ENCODE assay signal across 20 mouse cellular contexts in genomic region chr17:70917183-70917935, GRCm38 (mm10).
DNase-seq lines count a peak whose midpoint lies in the region; ATAC-seq and TF ChIP-seq lines count a peak whose summit lies in the region.
"Had no signal": no experiment of that assay in that cellular context is flagged by ENCODE, and none has a peak within 500 bp of the region (broad histone marks: within the 10 kb centered on the region; RNA-seq: fewer than 3 reads in every experiment).

No protein-coding gene starts in this region.

- DNase-seq in intestine, embryonic 14.5 days (ENCODE audit: low spot score): no peak
- peak; percentile 68 for DNase-seq in ZHBTc4 (ENCODE audit: low read depth, low spot score)
- DNase-seq in gastrocnemius, adult 2 months: no peak
- no peak for DNase-seq in spleen, postnatal 36 days (ENCODE audit: low spot score in 2 of 2)
- DNase-seq in limb, embryonic 10.5 days (ENCODE audit: low spot score): no peak
- DNase-seq: cerebellum, postnatal 10 days; kidney, postnatal 10 days; lung, postnatal 14 days; thymus, adult 2 months had no signal

- no peaks in the 10 kb centered on the region for H3K36me3 ChIP-seq in intestine, embryonic 14.5 days (ENCODE audit: control insufficient read depth, insufficient read depth, low read length)
- no peaks in the 10 kb centered on the region for H3K36me3 ChIP-seq in intestine, embryonic 15.5 days
- H3K36me3 ChIP-seq in neural tube, embryonic 13.5 days: no peaks in the 10 kb centered on the region
- H3K36me3 ChIP-seq in limb, embryonic 10.5 days: no peaks in the 10 kb centered on the region
- H3K36me3 ChIP-seq: embryonic facial prominence, embryonic 15.5 days; forebrain, embryonic 12.5 days; heart, embryonic 15.5 days; limb, embryonic 13.5 days; liver, embryonic 15.5 days; midbrain, embryonic 10.5 days had no signal

- peak overlapping the region; percentile 28; the same call in 1 of the 2 replicates for H3K4me2 ChIP-seq in intestine, embryonic 14.5 days (ENCODE audit: low read length)
- no peak overlapping the region for H3K4me2 ChIP-seq in intestine, embryonic 15.5 days (replicated peaks)
- peak overlapping the region; percentile 16; the same call in 1 of the 2 replicates for H3K4me2 ChIP-seq in neural tube, embryonic 13.5 days
- H3K4me2 ChIP-seq: embryonic facial prominence, embryonic 15.5 days; forebrain, embryonic 12.5 days; heart, embryonic 15.5 days; limb, embryonic 13.5 days; liver, embryonic 15.5 days had no signal

- no peak overlapping the region for H3K4me3 ChIP-seq in intestine, embryonic 14.5 days (ENCODE audit: low read depth, low read length)
- no peak overlapping the region for H3K4me3 ChIP-seq in intestine, embryonic 15.5 days (replicated peaks)
- H3K4me3 ChIP-seq in embryonic fibroblast, embryonic 13.5 days (ENCODE audit: insufficient read depth, low read length): no peak overlapping the region
- H3K4me3 ChIP-seq in neural tube, embryonic 13.5 days: no peak overlapping the region
- H3K4me3 ChIP-seq in gastrocnemius, adult 2 months: no peak overlapping the region
- H3K4me3 ChIP-seq in limb, embryonic 10.5 days: no peak overlapping the region
- H3K4me3 ChIP-seq: embryonic facial prominence, embryonic 15.5 days; forebrain, embryonic 12.5 days; heart, embryonic 15.5 days; limb, embryonic 13.5 days; liver, embryonic 15.5 days; midbrain, embryonic 10.5 days; myocyte had no signal

- H3K4me1 ChIP-seq in intestine, embryonic 14.5 days (replicated peaks; ENCODE audit: control insufficient read depth, insufficient read depth, low read length): no peaks in the 10 kb centered on the region
- H3K4me1 ChIP-seq in intestine, embryonic 15.5 days (replicated peaks): no peaks in the 10 kb centered on the region
- H3K4me1 ChIP-seq in embryonic fibroblast, embryonic 13.5 days (ENCODE audit: control insufficient read depth, insufficient read depth, low read length): peaks cover 27% of the 10 kb centered on the region
- H3K4me1 ChIP-seq in neural tube, embryonic 13.5 days (replicated peaks): peaks cover 26% of the 10 kb centered on the region
- no peaks in the 10 kb centered on the region; the same call in 1 of the 2 replicates for H3K4me1 ChIP-seq in limb, embryonic 10.5 days
- H3K4me1 ChIP-seq: heart, embryonic 15.5 days; liver, embryonic 15.5 days had no signal

- H3K9ac ChIP-seq in intestine, embryonic 14.5 days (ENCODE audit: low read length): no peak overlapping the region
- H3K9ac ChIP-seq in intestine, embryonic 15.5 days: no peak overlapping the region
- H3K9ac ChIP-seq in neural tube, embryonic 13.5 days: peak overlapping the region; percentile 14; the same call in 1 of the 2 replicates
- H3K9ac ChIP-seq: embryonic facial prominence, embryonic 15.5 days; forebrain, embryonic 12.5 days; heart, embryonic 15.5 days; limb, embryonic 13.5 days; liver, embryonic 15.5 days had no signal

- 43% methylated on average over 19 of the region's 19 CpGs for WGBS in intestine, embryonic 14.5 days
- WGBS in intestine, embryonic 15.5 days: 45% methylated on average over 19 of the region's 19 CpGs
- WGBS in neural tube, embryonic 13.5 days: 43% methylated on average over 19 of the region's 19 CpGs
- WGBS in limb, embryonic 10.5 days: 51% methylated on average over 19 of the region's 19 CpGs

- no peak overlapping the region for H3K27ac ChIP-seq in intestine, embryonic 14.5 days (ENCODE audit: low read depth)
- H3K27ac ChIP-seq in intestine, embryonic 15.5 days: no peak overlapping the region
- peak overlapping the region; percentile 2; the same call in 1 of the 2 replicates for H3K27ac ChIP-seq in embryonic fibroblast, embryonic 13.5 days (ENCODE audit: insufficient read depth, low read length)
- H3K27ac ChIP-seq in neural tube, embryonic 13.5 days (replicated peaks): no peak overlapping the region
- no peak overlapping the region for H3K27ac ChIP-seq in gastrocnemius, adult 2 months
- H3K27ac ChIP-seq in limb, embryonic 10.5 days: no peak overlapping the region
- H3K27ac ChIP-seq: embryonic facial prominence, embryonic 15.5 days; forebrain, embryonic 12.5 days; heart, embryonic 15.5 days; limb, embryonic 13.5 days; liver, embryonic 15.5 days; midbrain, embryonic 10.5 days had no signal

- no peak for TF ChIP-seq CTCF in embryonic fibroblast, embryonic 13.5 days (IDR thresholded peaks at IDR 0.05; ENCODE audit: borderline replicate concordance, insufficient read depth, low read length)
- TF ChIP-seq CTCF in gastrocnemius, adult 2 months (IDR thresholded peaks at IDR 0.05): no peak

- ATAC-seq in intestine, embryonic 14.5 days (replicated peaks; ENCODE audit: low FRiP score, low TSS enrichment, low read depth): no peak
- ATAC-seq in intestine, embryonic 15.5 days: no peak
- ATAC-seq in neural tube, embryonic 13.5 days (ENCODE audit: low read depth): no peak
- ATAC-seq: inflammation-experienced regulatory T-cells, adult 6 months had no signal

- no peaks in the 10 kb centered on the region for H3K9me3 ChIP-seq in intestine, embryonic 14.5 days (ENCODE audit: control insufficient read depth, low read length)
- H3K9me3 ChIP-seq in intestine, embryonic 15.5 days: no peaks in the 10 kb centered on the region
- no peaks in the 10 kb centered on the region for H3K9me3 ChIP-seq in neural tube, embryonic 13.5 days
- no peaks in the 10 kb centered on the region for H3K9me3 ChIP-seq in limb, embryonic 10.5 days (replicated peaks)
- H3K9me3 ChIP-seq: embryonic facial prominence, embryonic 15.5 days; forebrain, embryonic 12.5 days; heart, embryonic 15.5 days; limb, embryonic 13.5 days; liver, embryonic 15.5 days; midbrain, embryonic 10.5 days had no signal

- intact Hi-C loops in gastrocnemius, adult 2 months (cut with DNase I): no loop called here

- TF ChIP-seq POLR2A in embryonic fibroblast, embryonic 13.5 days (IDR thresholded peaks at IDR 0.05; ENCODE audit: low read depth, low read length): no peak

- no peaks in the 10 kb centered on the region for H3K27me3 ChIP-seq in intestine, embryonic 14.5 days (replicated peaks; ENCODE audit: control insufficient read depth, insufficient read depth, low read length)
- H3K27me3 ChIP-seq in intestine, embryonic 15.5 days (replicated peaks): no peaks in the 10 kb centered on the region
- H3K27me3 ChIP-seq in neural tube, embryonic 13.5 days: no peaks in the 10 kb centered on the region
- H3K27me3 ChIP-seq in limb, embryonic 10.5 days (ENCODE audit: low read depth, poor library complexity, severe bottlenecking): no peaks in the 10 kb centered on the region
- H3K27me3 ChIP-seq: embryonic facial prominence, embryonic 15.5 days; forebrain, embryonic 12.5 days; heart, embryonic 15.5 days; liver, embryonic 15.5 days had no signal
